Mouse (Mus musculus): ENCODE measurements at regions not wholly inside any gene's neighbourhood (a gene's known extent, or its start where the extent isn't known, plus 50 kb on each side); places are given as distances from the start of the nearest gene placed in this dataset.

DNA sequence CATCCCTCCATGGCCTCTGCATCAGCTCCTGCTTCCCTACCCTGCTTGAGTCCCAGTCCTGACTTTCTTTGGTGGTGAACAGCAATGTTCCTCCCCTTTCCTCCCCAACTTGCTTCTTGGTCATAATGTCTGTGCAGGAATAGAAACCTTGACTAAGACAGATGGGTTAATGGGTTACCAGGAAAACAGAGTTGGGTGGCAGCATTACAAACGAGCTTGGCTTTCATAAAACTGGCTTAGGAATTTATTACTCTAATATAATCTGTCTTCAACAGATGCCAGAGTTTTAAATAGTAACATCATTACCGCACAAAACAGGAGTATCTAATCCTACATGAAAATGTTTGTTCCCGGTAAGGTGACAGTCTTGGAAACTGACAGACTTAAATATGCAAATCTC lies 77.7 kb upstream of the Nphp3 start:
- TF ChIP-seq EP300 (IDR thresholded peaks at IDR 0.05; ENCODE audit: insufficient read depth, low read depth, low read length): no peak
- no peak for TF ChIP-seq POLR2A (IDR thresholded peaks at IDR 0.05; ENCODE audit: insufficient read depth, low read depth, low read length)
- TF ChIP-seq CTCF (IDR thresholded peaks at IDR 0.05): no peak
- intact Hi-C loops (cut with DNase I): no loop called here
- WGBS: 44% methylated on average over 3 of the region's 3 CpGs

DNA sequence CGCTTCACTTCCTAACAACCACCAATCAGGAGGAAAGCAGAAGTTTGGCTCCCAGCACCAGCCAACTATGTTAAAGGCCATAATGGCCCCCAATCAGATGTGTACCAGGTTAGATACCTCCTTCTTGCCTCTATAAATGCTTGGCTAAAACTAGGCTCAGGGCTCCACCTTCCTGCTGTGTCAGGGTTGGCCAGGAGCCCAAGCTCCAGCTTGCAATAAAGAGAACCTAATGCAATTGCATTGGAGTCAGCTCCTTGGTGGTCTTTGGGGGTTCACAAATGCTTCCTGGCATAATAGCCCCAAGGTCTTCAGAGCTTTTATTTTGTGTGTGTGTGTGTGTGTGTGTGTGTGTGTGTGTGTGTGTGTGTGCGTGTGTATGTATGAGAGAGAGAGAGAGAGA lies 76.9 kb upstream of the Nphp3 start:
- Histone ChIP-seq H3K4me1 (ENCODE audit: control insufficient read depth, insufficient read depth, low read length) (no peaks in the 10 kb centered on the region), H3K4me3 (no peak overlapping the region), H3K36me3 (ENCODE audit: control insufficient read depth, insufficient read depth, low read length) (no peaks in the 10 kb centered on the region), H3K79me2 (replicated peaks; ENCODE audit: control insufficient read depth, insufficient read depth, low read length) (no peaks in the 10 kb centered on the region), H3K9ac (ENCODE audit: low read depth, low read length) (no peak overlapping the region), H3K27ac (no peak overlapping the region), H3K27me3 (ENCODE audit: control insufficient read depth, insufficient read depth, low read length) (no peaks in the 10 kb centered on the region)
- TF ChIP-seq POLR2A (IDR thresholded peaks at IDR 0.05; ENCODE audit: insufficient read depth, low read depth, low read length) (no peak), EP300 (IDR thresholded peaks at IDR 0.05; ENCODE audit: insufficient read depth, low read depth, low read length) (no peak), CTCF (IDR thresholded peaks at IDR 0.05) (no peak)
- intact Hi-C loops (cut with DNase I): no loop called here
- 84% methylated on average over 2 of the region's 2 CpGs for WGBS
- no peak for DNase-seq

More for the DNA sequence above, 77.7 kb upstream of the Nphp3 start:
- H3K27me3 ChIP-seq (ENCODE audit: control insufficient read depth, insufficient read depth, low read length): no peaks in the 10 kb centered on the region
- no peak for DNase-seq
- no peaks in the 10 kb centered on the region for H3K4me1 ChIP-seq (ENCODE audit: control insufficient read depth, insufficient read depth, low read length)
- H3K79me2 ChIP-seq (replicated peaks; ENCODE audit: control insufficient read depth, insufficient read depth, low read length): no peaks in the 10 kb centered on the region
- H3K9ac ChIP-seq (ENCODE audit: low read depth, low read length): no peak overlapping the region
- no peak overlapping the region for H3K4me3 ChIP-seq
- no peak overlapping the region for H3K27ac ChIP-seq
- no peaks in the 10 kb centered on the region for H3K36me3 ChIP-seq (ENCODE audit: control insufficient read depth, insufficient read depth, low read length)

DNA sequence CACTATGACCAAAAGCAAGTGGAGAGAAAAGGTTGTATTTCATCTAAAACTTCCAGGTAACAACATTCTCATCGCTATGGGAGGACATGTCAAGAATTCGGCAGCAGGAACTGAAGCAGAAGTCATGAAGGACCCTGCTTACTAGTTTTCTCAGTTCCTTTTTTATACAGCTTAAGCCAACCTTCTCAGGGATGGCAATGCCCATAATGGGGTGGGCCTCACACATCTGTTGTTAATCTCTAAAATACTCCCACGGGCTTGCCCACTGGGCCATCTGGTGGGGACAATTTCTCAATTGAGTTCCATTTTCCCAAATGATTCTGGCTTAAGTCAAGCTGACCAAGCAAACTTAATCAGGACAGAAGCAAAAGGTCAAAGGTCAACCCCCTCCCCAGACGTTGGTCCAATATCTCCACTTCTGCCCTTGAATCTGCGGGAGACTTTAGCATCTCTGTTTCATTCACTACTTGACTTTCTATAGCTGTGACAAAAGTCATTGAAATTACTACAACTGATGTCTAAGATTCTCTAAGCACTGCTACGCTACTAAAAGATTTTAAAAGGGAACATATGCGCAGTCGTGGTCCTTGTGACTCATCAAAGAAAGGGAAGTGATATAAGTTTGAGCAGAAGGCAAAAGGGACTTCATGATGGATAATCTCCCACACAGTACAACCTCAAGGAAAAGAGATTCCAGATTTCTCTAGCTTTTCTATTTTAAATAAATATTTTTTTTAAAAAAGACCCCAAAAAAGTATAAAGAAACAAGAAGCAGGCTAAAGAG lies 73.4 kb upstream of the Nphp3 start:
- intact Hi-C loops (cut with DNase I): no loop called here
- WGBS: 78% methylated on average over 8 of the region's 8 CpGs

GRCm38 (mm10) chr9:103938070-103938469 lies 64.3 kb upstream of the Nphp3 start:
- WGBS: 75% methylated on average over 5 of the region's 5 CpGs
- intact Hi-C loops (cut with DNase I): no loop called here
- Histone ChIP-seq H3K27ac (no peak overlapping the region), H3K36me3 (ENCODE audit: control insufficient read depth, insufficient read depth, low read length) (no peaks in the 10 kb centered on the region), H3K79me2 (replicated peaks; ENCODE audit: control insufficient read depth, insufficient read depth, low read length) (no peaks in the 10 kb centered on the region), H3K4me1 (ENCODE audit: control insufficient read depth, insufficient read depth, low read length) (no peaks in the 10 kb centered on the region), H3K27me3 (ENCODE audit: control insufficient read depth, insufficient read depth, low read length) (no peaks in the 10 kb centered on the region), H3K9ac (ENCODE audit: low read depth, low read length) (no peak overlapping the region), H3K4me3 (no peak overlapping the region)
- no peak for TF ChIP-seq CTCF (IDR thresholded peaks at IDR 0.05)
- no peak for DNase-seq

More for the DNA sequence above, 73.4 kb upstream of the Nphp3 start:
- no peak for TF ChIP-seq POLR2A (IDR thresholded peaks at IDR 0.05; ENCODE audit: insufficient read depth, low read depth, low read length)
- no peak for TF ChIP-seq CTCF (IDR thresholded peaks at IDR 0.05)
- no peak for TF ChIP-seq EP300 (IDR thresholded peaks at IDR 0.05; ENCODE audit: insufficient read depth, low read depth, low read length)
- DNase-seq: no peak
- H3K4me3 ChIP-seq: no peak overlapping the region
- no peak overlapping the region for H3K27ac ChIP-seq
- no peaks in the 10 kb centered on the region for H3K27me3 ChIP-seq (ENCODE audit: control insufficient read depth, insufficient read depth, low read length)
- H3K4me1 ChIP-seq (ENCODE audit: control insufficient read depth, insufficient read depth, low read length): no peaks in the 10 kb centered on the region
- no peaks in the 10 kb centered on the region for H3K36me3 ChIP-seq (ENCODE audit: control insufficient read depth, insufficient read depth, low read length)
- no peak overlapping the region for H3K9ac ChIP-seq (ENCODE audit: low read depth, low read length)
- no peaks in the 10 kb centered on the region for H3K79me2 ChIP-seq (replicated peaks; ENCODE audit: control insufficient read depth, insufficient read depth, low read length)

GRCm38 (mm10) chr9:103940010-103940409 lies 62.3 kb upstream of the Nphp3 start:
- no peaks in the 10 kb centered on the region for H3K36me3 ChIP-seq (ENCODE audit: control insufficient read depth, insufficient read depth, low read length)
- H3K4me1 ChIP-seq (ENCODE audit: control insufficient read depth, insufficient read depth, low read length): no peaks in the 10 kb centered on the region
- H3K79me2 ChIP-seq (replicated peaks; ENCODE audit: control insufficient read depth, insufficient read depth, low read length): no peaks in the 10 kb centered on the region
- H3K27me3 ChIP-seq (ENCODE audit: control insufficient read depth, insufficient read depth, low read length): no peaks in the 10 kb centered on the region
- DNase-seq: no peak
- 73% methylated on average over 8 of the region's 8 CpGs for WGBS
- H3K27ac ChIP-seq: no peak overlapping the region
- no peak overlapping the region for H3K9ac ChIP-seq (ENCODE audit: low read depth, low read length)
- no peak for TF ChIP-seq EP300 (IDR thresholded peaks at IDR 0.05; ENCODE audit: insufficient read depth, low read depth, low read length)
- no peak for TF ChIP-seq CTCF (IDR thresholded peaks at IDR 0.05)
- no peak for TF ChIP-seq POLR2A (IDR thresholded peaks at IDR 0.05; ENCODE audit: insufficient read depth, low read depth, low read length)
- intact Hi-C loops (cut with DNase I): no loop called here
- no peak overlapping the region for H3K4me3 ChIP-seq

GRCm38 (mm10) chr9:103940506-103940905 lies 61.8 kb upstream of the Nphp3 start:
- 87% methylated on average over 6 of the region's 6 CpGs for WGBS
- Histone ChIP-seq H3K27ac (no peak overlapping the region), H3K36me3 (ENCODE audit: control insufficient read depth, insufficient read depth, low read length) (no peaks in the 10 kb centered on the region), H3K4me3 (no peak overlapping the region), H3K27me3 (ENCODE audit: control insufficient read depth, insufficient read depth, low read length) (no peaks in the 10 kb centered on the region), H3K4me1 (ENCODE audit: control insufficient read depth, insufficient read depth, low read length) (no peaks in the 10 kb centered on the region), H3K79me2 (replicated peaks; ENCODE audit: control insufficient read depth, insufficient read depth, low read length) (no peaks in the 10 kb centered on the region), H3K9ac (ENCODE audit: low read depth, low read length) (no peak overlapping the region)
- no peak for TF ChIP-seq POLR2A (IDR thresholded peaks at IDR 0.05; ENCODE audit: insufficient read depth, low read depth, low read length)
- TF ChIP-seq EP300 (IDR thresholded peaks at IDR 0.05; ENCODE audit: insufficient read depth, low read depth, low read length): no peak
- no peak for TF ChIP-seq CTCF (IDR thresholded peaks at IDR 0.05)
- no peak for DNase-seq
- intact Hi-C loops (cut with DNase I): no loop called here

Data from heart, adult 2 months (tissue).